Mouse (Mus musculus) lung, embryonic 15.5 days (tissue): Measurements from ENCODE around the gene 1700001L19Rik. TPM values are rescaled to one million over a fixed set of nuclear protein-coding genes. Genes with fewer than 3 reads are reported as not detected.
"Not testable (repeated sequence)": the region's sequence is repeated elsewhere in the genome, so short reads cannot be mapped to it uniquely, and the experiment has no call there.

Experiments
- ATAC-seq: fragments of 200-750 bp; cut with Nextera tagmentation; 2 replicates; pipeline ENCODE4 v1.8.0; 2017; ENCODE audit warnings: moderate number of reproducible peaks, borderline replicate concordance; ENCODE audit not compliant: low FRiP score, low TSS enrichment; ENCODE audit errors: extremely low read depth
- H3K27ac ChIP-seq: fragments of 300-500 bp; sonication (generic); 2 replicates; pipeline ENCODE4 v1.5.1; 2015; ENCODE audit warnings: moderate library complexity, mild to moderate bottlenecking, inconsistent platforms
- H3K27me3 ChIP-seq: fragments of 300-500 bp; sonication (generic); 2 replicates; pipeline ENCODE4 v1.6.1; 2015; ENCODE audit warnings: inconsistent platforms
- H3K36me3 ChIP-seq: fragments of 300-500 bp; sonication (generic); 2 replicates; pipeline ENCODE4 v1.6.1; 2015; ENCODE audit warnings: inconsistent platforms
- H3K4me1 ChIP-seq: fragments of 300-500 bp; sonication (generic); 2 replicates; pipeline ENCODE4 v1.6.1; 2015; ENCODE audit warnings: inconsistent platforms
- H3K4me2 ChIP-seq: fragments of 300-500 bp; sonication (generic); 2 replicates; pipeline ENCODE4 v1.6.1; 2015; ENCODE audit warnings: inconsistent platforms, mild to moderate bottlenecking, moderate library complexity
- H3K4me3 ChIP-seq: fragments of 300-500 bp; sonication (generic); 2 replicates; pipeline ENCODE4 v1.5.1; 2015; ENCODE audit warnings: mild to moderate bottlenecking, inconsistent platforms
- H3K9ac ChIP-seq: fragments of 300-500 bp; sonication (generic); 2 replicates; pipeline ENCODE4 v1.6.1; 2015; ENCODE audit warnings: inconsistent platforms
- H3K9me3 ChIP-seq: fragments of 300-500 bp; sonication (generic); 2 replicates; pipeline ENCODE4 v1.6.1; 2016; ENCODE audit warnings: inconsistent platforms
- WGBS: fragments of 180-500 bp; shearing (Covaris S2); methylation state at CpG from one replicate; pipeline ENCODE4 v1.1.7; 2015; 5-methylcytosine and 5-hydroxymethylcytosine counted together
- polyA plus RNA-seq: library from polyadenylated mRNA; unstranded; fragments of >200 nt; fragmentation: Nextera tagmentation; extraction: Ambion mirVana; gene quantifications from 2 replicates; pipeline ENCODE4 v1.2.1, GENCODE M21; 2015

The 1700001L19Rik gene
- 1.6 and 2.1 TPM in 2 replicates for polyA plus RNA-seq

DNA sequence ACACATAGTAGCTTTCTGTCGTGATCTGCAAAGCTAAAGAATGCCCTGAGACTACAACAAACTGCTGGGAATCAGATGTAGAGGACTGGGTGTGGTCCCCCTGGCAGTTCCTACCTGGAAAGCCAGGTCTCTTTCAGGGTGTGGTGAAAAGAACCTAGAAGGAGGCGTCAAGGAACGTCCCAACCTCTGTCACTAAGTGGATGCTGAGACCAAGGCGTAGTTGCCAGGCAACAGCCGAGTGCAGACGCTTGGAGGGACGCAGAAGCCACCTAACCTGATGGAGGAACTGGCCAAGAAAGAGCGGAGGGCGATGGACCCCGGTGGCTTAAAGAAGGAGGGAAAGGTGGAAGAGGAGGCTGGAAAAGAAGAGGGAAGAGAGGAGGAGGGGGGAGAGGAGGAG, at the start of gene 1700001L19Rik:
Gene 1700001L19Rik (plus strand): TSS at position 223 of the 400 bp plus-strand sequence.
- H3K4me1 ChIP-seq = peaks cover 10% of the 10 kb centered on the region; the same call in 1 of the 2 replicates
- peaks cover 12% of the 10 kb centered on the region for H3K36me3 ChIP-seq
- peak within 1 kb of the TSS; percentile 43 for H3K4me2 ChIP-seq
- WGBS = 9% methylated on average over 9 of the region's 10 CpGs
- no peak within 1 kb of the TSS for H3K9ac ChIP-seq
- no peaks in the 10 kb centered on the region for H3K9me3 ChIP-seq
- H3K4me3 ChIP-seq = peak within 1 kb of the TSS; percentile 5; the same call in 1 of the 2 replicates
- H3K27me3 ChIP-seq = no peaks in the 10 kb centered on the region
- no peak for ATAC-seq
- H3K27ac ChIP-seq = no peak within 1 kb of the TSS

GRCm38 (mm10) chr13:68553391-68553790, 43.8 kb upstream of the 1700001L19Rik start:
- not testable (repeated sequence) for H3K9me3 ChIP-seq, H3K36me3 ChIP-seq, H3K4me3 ChIP-seq, ATAC-seq, H3K4me1 ChIP-seq, H3K27me3 ChIP-seq, H3K4me2 ChIP-seq, H3K9ac ChIP-seq, H3K27ac ChIP-seq
- WGBS = 15% methylated on average over 4 of the region's 6 CpGs

- Histone ChIP-seq H3K36me3 (peaks cover 60% of the 10 kb centered on the region), H3K9me3 (no peaks in the 10 kb centered on the region)
- WGBS = 92% methylated on average over 9 of the region's 9 CpGs
Observed at GRCm38 (mm10) chr13:68568110-68568509, 29.1 kb upstream of the 1700001L19Rik start.

DNA sequence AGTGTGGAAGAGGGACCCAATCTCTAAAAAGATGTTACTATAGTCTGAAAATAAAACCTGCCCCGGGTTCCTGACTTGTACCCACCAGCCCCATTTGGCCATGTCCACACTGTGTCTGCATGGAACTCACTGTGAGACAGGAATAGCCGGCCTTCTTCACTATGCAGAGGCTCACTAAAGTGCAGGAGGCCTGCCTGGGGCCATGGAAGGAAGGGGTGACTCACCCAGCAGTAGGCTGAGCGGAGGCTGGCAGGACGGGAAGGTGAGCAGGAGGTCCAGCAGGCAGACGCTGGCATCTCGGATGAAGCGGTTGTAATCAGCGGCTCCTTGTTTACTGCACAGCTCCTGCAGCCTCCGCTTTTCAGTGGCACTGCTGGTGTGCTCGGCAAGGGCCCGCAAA, 28.7 kb upstream of the 1700001L19Rik start:
- no peak for ATAC-seq
- Histone ChIP-seq H3K9ac (no peak overlapping the region), H3K4me3 (no peak overlapping the region), H3K4me2 (no peak overlapping the region), H3K9me3 (no peaks in the 10 kb centered on the region), H3K4me1 (peaks cover 12% of the 10 kb centered on the region; the same call in 1 of the 2 replicates), H3K27ac (no peak overlapping the region), H3K36me3 (peaks cover 59% of the 10 kb centered on the region), H3K27me3 (no peaks in the 10 kb centered on the region)
- 91% methylated on average over 11 of the region's 11 CpGs for WGBS

More at GRCm38 (mm10) chr13:68568110-68568509, 29.1 kb upstream of the 1700001L19Rik start:
- Histone ChIP-seq H3K4me2 (no peak overlapping the region), H3K4me3 (no peak overlapping the region), H3K9ac (no peak overlapping the region), H3K27me3 (no peaks in the 10 kb centered on the region), H3K4me1 (peaks cover 8% of the 10 kb centered on the region; the same call in 1 of the 2 replicates), H3K27ac (no peak overlapping the region)
- no peak for ATAC-seq

GRCm38 (mm10) chr13:68569589-68570336, 27.5 kb upstream of the 1700001L19Rik start:
- peak; percentile 45; the same call in 1 of the 2 replicates for ATAC-seq
- peaks cover 15% of the 10 kb centered on the region; the same call in 1 of the 2 replicates for H3K4me1 ChIP-seq
- no peaks in the 10 kb centered on the region for H3K27me3 ChIP-seq
- H3K36me3 ChIP-seq = peaks cover 47% of the 10 kb centered on the region
- no peak overlapping the region for H3K9ac ChIP-seq
- 53% methylated on average over 17 of the region's 17 CpGs for WGBS
- no peaks in the 10 kb centered on the region for H3K9me3 ChIP-seq
- H3K27ac ChIP-seq = peak overlapping the region; percentile 0; the same call in 1 of the 2 replicates
- H3K4me2 ChIP-seq = no peak overlapping the region
- H3K4me3 ChIP-seq = no peak overlapping the region

DNA sequence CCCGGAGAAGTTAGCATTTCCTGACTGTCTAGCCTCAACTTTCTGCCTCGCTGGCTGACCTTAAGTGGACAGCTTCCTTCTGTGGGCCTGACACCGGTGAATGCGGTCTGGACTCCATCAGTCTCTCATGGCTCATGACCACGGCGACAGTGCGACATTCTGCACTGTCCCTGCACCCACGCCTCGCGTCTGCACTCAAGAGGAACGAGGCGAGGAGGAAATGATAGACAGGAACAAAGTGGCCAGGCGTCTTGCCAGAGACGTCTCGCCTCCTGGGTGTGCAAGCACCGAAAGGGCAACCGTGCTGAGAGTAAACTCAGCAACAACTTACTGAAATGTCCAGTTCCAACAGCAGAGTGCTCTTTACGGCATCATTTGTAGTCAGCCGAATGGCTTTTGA, 25.0 kb upstream of the 1700001L19Rik start:
- 0 out of 2 replicates have a peak, but pooled peaks have one; percentile 15 for ATAC-seq
- H3K4me2 ChIP-seq = no peak overlapping the region
- 70% methylated on average over 19 of the region's 19 CpGs for WGBS

DNA sequence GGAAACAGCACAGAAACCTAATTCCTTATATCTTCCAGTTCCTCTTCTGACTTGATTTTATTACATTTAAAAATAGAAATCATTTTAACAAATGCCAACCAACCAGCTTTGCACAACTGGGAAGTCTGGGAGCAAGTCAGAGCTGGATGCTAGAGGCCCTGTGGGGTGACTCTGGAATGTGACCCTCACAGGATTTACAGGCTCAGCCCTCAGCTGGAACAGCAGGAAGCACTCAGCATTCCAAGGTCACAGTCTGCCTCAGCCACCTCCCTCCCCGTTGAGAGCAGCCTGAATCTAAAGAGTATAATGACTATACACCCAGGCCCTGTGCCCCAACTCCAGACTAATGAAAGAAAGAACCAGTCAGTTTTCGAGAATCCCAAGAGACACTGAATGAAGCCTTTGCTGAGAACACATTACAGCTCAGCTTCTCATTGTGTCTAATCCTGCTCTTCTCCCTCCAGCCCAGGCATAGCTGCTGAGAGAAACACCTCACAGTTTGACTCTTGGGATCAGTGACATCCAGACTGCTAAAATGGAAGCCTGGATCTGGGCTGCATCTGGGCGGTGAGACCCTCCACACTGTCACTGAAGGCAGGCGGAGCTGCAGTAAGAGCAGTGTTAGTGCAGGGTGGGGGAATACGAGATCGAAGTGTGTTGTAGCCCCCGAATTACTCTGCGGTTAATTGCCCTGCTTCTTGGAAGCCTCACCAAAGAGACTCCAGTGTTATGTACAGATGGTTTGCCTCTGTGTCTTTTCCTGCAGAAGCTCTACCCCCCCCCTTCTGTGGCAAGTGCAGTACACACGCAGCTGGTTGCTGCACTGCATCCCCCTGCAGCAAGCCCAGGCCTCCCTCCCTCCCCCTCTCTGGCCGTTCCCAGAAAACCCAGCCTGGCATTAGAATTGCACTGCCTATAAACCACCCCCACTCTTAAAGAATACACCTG, 24.0 kb upstream of the 1700001L19Rik start:
- Histone ChIP-seq H3K4me1 (peaks cover 15% of the 10 kb centered on the region; the same call in 1 of the 2 replicates), H3K9me3 (no peaks in the 10 kb centered on the region), H3K27ac (peak overlapping the region; percentile 64), H3K4me3 (no peak overlapping the region), H3K36me3 (peaks cover 34% of the 10 kb centered on the region), H3K9ac (no peak overlapping the region), H3K4me2 (no peak overlapping the region), H3K27me3 (no peaks in the 10 kb centered on the region)
- 59% methylated on average over 10 of the region's 10 CpGs for WGBS
- peak; percentile 58; the same call in 1 of the 2 replicates for ATAC-seq

More for the DNA sequence above, 25.0 kb upstream of the 1700001L19Rik start:
- Histone ChIP-seq H3K4me3 (no peak overlapping the region), H3K4me1 (peaks cover 15% of the 10 kb centered on the region; the same call in 1 of the 2 replicates), H3K36me3 (peaks cover 38% of the 10 kb centered on the region), H3K9me3 (no peaks in the 10 kb centered on the region), H3K9ac (no peak overlapping the region), H3K27ac (no peak overlapping the region), H3K27me3 (no peaks in the 10 kb centered on the region)

GRCm38 (mm10) chr13:68574398-68574797, 22.8 kb upstream of the 1700001L19Rik start:
- H3K36me3 ChIP-seq = peaks cover 29% of the 10 kb centered on the region
- peaks cover 15% of the 10 kb centered on the region; the same call in 1 of the 2 replicates for H3K4me1 ChIP-seq
- no peaks in the 10 kb centered on the region for H3K9me3 ChIP-seq
- H3K9ac ChIP-seq = no peak overlapping the region
- WGBS = 85% methylated on average over 4 of the region's 4 CpGs
- H3K27me3 ChIP-seq = no peaks in the 10 kb centered on the region
- ATAC-seq = no peak
- no peak overlapping the region for H3K27ac ChIP-seq
- H3K4me3 ChIP-seq = no peak overlapping the region
- H3K4me2 ChIP-seq = no peak overlapping the region

- Histone ChIP-seq H3K9ac (no peak overlapping the region), H3K9me3 (no peaks in the 10 kb centered on the region), H3K4me1 (peaks cover 18% of the 10 kb centered on the region), H3K36me3 (peaks cover 19% of the 10 kb centered on the region), H3K4me3 (no peak overlapping the region), H3K27ac (0 out of 2 replicates have a peak overlapping the region, but pooled peaks have one; percentile 22), H3K4me2 (no peak overlapping the region), H3K27me3 (no peaks in the 10 kb centered on the region)
- WGBS = 65% methylated on average over 7 of the region's 7 CpGs
- ATAC-seq = peak; percentile 45; the same call in 1 of the 2 replicates
Observed at GRCm38 (mm10) chr13:68577945-68578344, 19.3 kb upstream of the 1700001L19Rik start.

DNA sequence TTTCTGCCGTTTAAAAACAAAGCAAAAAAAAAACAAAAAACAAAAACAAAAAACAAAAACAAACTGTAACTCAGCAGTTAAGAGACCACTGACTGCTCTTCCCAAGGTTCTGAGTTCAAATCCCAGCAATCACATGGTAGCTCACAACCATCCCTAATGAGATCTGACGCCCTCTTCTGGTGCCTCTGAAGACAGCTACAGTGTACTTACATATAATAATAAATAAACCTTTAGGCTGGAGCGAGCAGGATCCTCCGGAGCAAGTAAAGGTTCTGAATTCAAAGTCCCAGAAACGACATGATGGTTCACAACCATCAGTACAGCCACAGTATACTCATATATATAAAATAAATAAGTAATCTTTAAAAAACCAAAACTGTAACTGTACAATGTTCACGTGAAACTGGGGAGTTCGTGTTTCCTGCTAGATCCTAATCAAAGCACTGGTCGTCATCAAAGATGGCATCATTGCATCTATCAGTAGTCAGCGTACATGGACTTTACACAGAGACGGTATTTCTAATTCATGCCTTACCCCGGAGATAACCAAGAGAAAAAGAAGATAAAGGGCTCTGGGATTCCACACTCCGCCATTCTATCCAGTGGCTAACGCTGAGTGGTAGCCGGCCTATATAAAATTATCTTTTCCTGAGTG, 16.0 kb upstream of the 1700001L19Rik start:
- H3K9me3 ChIP-seq = no peaks in the 10 kb centered on the region
- WGBS = 17% methylated on average over 14 of the region's 14 CpGs
- H3K9ac ChIP-seq = peak overlapping the region; percentile 66
- ATAC-seq = no peak
- peaks cover 39% of the 10 kb centered on the region for H3K36me3 ChIP-seq
- peaks cover 15% of the 10 kb centered on the region for H3K4me1 ChIP-seq
- peak overlapping the region; percentile 68 for H3K4me3 ChIP-seq
- H3K27ac ChIP-seq = peak overlapping the region; percentile 85
- H3K27me3 ChIP-seq = no peaks in the 10 kb centered on the region
- peak overlapping the region; percentile 85 for H3K4me2 ChIP-seq
